Mouse (Mus musculus): Measurements from ENCODE around the gene Cyp2d12.

DNA sequence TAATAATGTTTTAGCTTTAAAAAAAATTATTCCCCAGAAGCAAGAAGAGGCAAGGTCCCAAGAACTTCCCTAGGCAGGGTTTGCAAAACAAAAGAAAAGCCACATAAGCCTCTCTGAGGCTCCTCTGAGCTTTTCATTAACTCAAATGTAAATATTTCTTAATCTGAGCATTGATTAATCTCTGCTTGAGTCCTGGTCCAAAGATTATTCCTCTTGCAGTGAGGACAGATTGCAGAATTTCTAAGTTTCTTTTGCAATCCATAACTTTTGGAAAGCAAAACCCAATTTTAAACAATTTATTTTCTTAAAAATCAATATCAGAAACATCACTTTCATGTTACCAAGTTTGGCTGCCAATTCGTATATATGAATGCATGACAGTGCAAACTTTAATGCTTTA lies 18.0 kb downstream of the Cyp2d12 start:
- no peak for TF ChIP-seq CTCF (IDR thresholded peaks at IDR 0.05 in 2 of 3, conservative IDR thresholded peaks at IDR 0.05 in 1 of 3; ENCODE audit: control insufficient read depth in 1 of 3, insufficient read depth in 1 of 3, low read depth in 2 of 3, low read length in 3 of 3, poor library complexity in 1 of 3, severe bottlenecking in 1 of 3)
- TF ChIP-seq BHLHE40 (IDR thresholded peaks at IDR 0.05; ENCODE audit: borderline replicate concordance, low read depth, low read length), result no peak
- TF ChIP-seq POLR2A (IDR thresholded peaks at IDR 0.05; ENCODE audit: control insufficient read depth in 1 of 2, insufficient read depth in 1 of 2, low read depth in 1 of 2, low read length in 2 of 2, poor library complexity in 1 of 2), result no peak
